Mouse (Mus musculus) lung, postnatal 0 days (tissue): ENCODE measurements around the gene Gna11.

Experiments used
- CTCF ChIP-seq: IDR thresholded peaks from 2 replicates; pipeline ENCODE4 v1.5.1; 2016; ENCODE audit warnings: antibody characterized with exemption, mild to moderate bottlenecking
- EP300 ChIP-seq: IDR thresholded peaks from 2 replicates; pipeline ENCODE4 v1.6.1; 2016; ENCODE audit warnings: antibody characterized with exemption, mild to moderate bottlenecking, control low read depth

DNA sequence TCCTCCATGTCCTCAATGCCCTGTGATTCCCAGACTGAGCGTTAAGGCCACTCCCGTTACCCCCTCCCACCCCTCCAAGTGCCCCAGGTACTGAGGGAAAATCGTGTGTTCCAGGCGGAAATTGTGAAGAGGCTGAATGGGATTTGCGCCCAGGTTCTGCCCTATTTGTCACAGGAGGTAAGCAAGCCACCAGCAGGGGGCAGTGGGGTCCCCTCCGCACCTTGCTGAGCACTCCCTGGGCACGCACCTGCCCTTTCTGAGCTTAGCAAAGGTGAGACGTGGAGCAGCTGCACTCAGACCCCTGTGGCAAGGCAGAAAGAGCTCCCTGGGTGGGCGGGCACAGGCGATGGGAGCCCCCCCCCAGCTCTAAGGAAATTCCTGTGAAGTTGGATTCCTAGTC, 19.7 kb upstream of the Gna11 start:
- no peak for TF ChIP-seq EP300
- TF ChIP-seq CTCF = peak; percentile 81
